Mouse (Mus musculus) small intestine, adult 2 months (tissue): ENCODE data around the gene Nav1.

Experiments used
- CTCF ChIP-seq: fragments of 200-500 bp; IDR thresholded peaks from 2 replicates; pipeline ENCODE4 v1.5.1; 2012; ENCODE audit warnings: low read depth, mild to moderate bottlenecking, control low read depth, inconsistent platforms, low read length, moderate library complexity, mixed read lengths; ENCODE audit not compliant: insufficient replicate concordance, insufficient read length; ENCODE audit errors: extremely low read depth
- POLR2A ChIP-seq: fragments of 200-500 bp; IDR thresholded peaks from 2 replicates; pipeline ENCODE4 v1.6.1; 2012; ENCODE audit warnings: low read depth, mild to moderate bottlenecking, control low read depth, inconsistent platforms, low read length, moderate library complexity

GRCm38 (mm10) chr1:135515633-135516238, 91.4 kb downstream of the Nav1 start:
- TF ChIP-seq POLR2A (no peak), CTCF (no peak)
